Mouse (Mus musculus): ENCODE data around the gene Vill. TPM values are rescaled to one million over a fixed set of nuclear protein-coding genes. Genes with fewer than 3 reads are reported as not detected.
A peak's percentile ranks its signal among the peaks of the same experiment; 100 is the strongest.

Vill gene
- total RNA-seq, 4 experiments from 2014 or later: 0.26 to 0.73 (median 0.50) TPM; not detected in 1

- DNase-seq (ENCODE audit: low spot score): no peak
These were observed 57.2 kb downstream of the Vill start for GRCm38 (mm10) chr9:119109685-119110353.

GRCm38 (mm10) chr9:119110640-119111039, 58.1 kb downstream of the Vill start:
- no peak for DNase-seq (ENCODE audit: low spot score)

- no peak for DNase-seq (ENCODE audit: low spot score)
These were observed 62.3 kb downstream of the Vill start for GRCm38 (mm10) chr9:119114911-119115310.

GRCm38 (mm10) chr9:119119409-119120167, 67.0 kb downstream of the Vill start:
- no peak for DNase-seq (ENCODE audit: low spot score)

GRCm38 (mm10) chr9:119120168-119120560, 67.6 kb downstream of the Vill start:
- no peak for DNase-seq (ENCODE audit: low spot score)

Small RNA genes within 50 kb of the gene (microRNA-seq; reads per million reads assigned to microRNA genes)
- 8.4 reads per million, percentile 22 among the genes with 10 or more reads in this experiment for gene Mir26a-1

Other genes with a start within 250 kb of the Vill start
- gene Ctdspl, start 126.3 kb upstream of the Vill start, total RNA-seq (2022): 10 to 100 TPM in 1 of 4 experiments, 1 to 10 TPM in 3; 7.5 to 10.2 (median 7.8) TPM
- gene Plcd1, start 40.7 kb downstream of the Vill start, total RNA-seq (2022): 10 to 100 TPM; 15.3 to 20.1 (median 17.5) TPM
- gene Dlec1, start 49.7 kb downstream of the Vill start, total RNA-seq (2022): under 1 TPM in 2 of 4 experiments, not detected in 2; 0.09 to 0.14 TPM
- 1 to 10 TPM; 1.1 to 1.7 (median 1.4) TPM for gene Acaa1b, start 104.3 kb downstream of the Vill start, total RNA-seq (2022)
- gene Gm47289, start 106.4 kb downstream of the Vill start, total RNA-seq (2022): not detected
- not detected for gene Slc22a13, start 156.3 kb downstream of the Vill start, total RNA-seq (2022)